ENCODE assay signal across 18 mouse cellular contexts in genomic region chr13:110138644-110139043, GRCm38 (mm10).
DNase-seq lines count a peak whose midpoint lies in the region; ATAC-seq and TF ChIP-seq lines count a peak whose summit lies in the region.
"Had no signal": no experiment of that assay in that cellular context is flagged by ENCODE, and none has a peak within 500 bp of the region (broad histone marks: within the 10 kb centered on the region; RNA-seq: fewer than 3 reads in every experiment).

No protein-coding gene starts in this region.

- 76% methylated on average over 5 of the region's 5 CpGs for WGBS in forebrain, embryonic 16.5 days
- WGBS in forebrain, embryonic 13.5 days, result 80% methylated on average over 5 of the region's 5 CpGs
- WGBS in neural tube, embryonic 13.5 days, result 84% methylated on average over 5 of the region's 5 CpGs

- H3K27me3 ChIP-seq in forebrain, embryonic 16.5 days (replicated peaks; ENCODE audit: control insufficient read depth, insufficient read depth, low read length), result no peaks in the 10 kb centered on the region
- H3K27me3 ChIP-seq in forebrain, embryonic 13.5 days, result no peaks in the 10 kb centered on the region
- no peaks in the 10 kb centered on the region for H3K27me3 ChIP-seq in neural tube, embryonic 13.5 days
- H3K27me3 ChIP-seq: embryonic facial prominence, embryonic 15.5 days; heart, embryonic 12.5 days had no signal

- no peak overlapping the region for H3K4me2 ChIP-seq in forebrain, embryonic 16.5 days (ENCODE audit: low read length)
- H3K4me2 ChIP-seq in forebrain, embryonic 13.5 days, result no peak overlapping the region
- H3K4me2 ChIP-seq in neural tube, embryonic 13.5 days, result no peak overlapping the region
- H3K4me2 ChIP-seq: embryonic facial prominence, embryonic 15.5 days; heart, embryonic 12.5 days had no signal

- TF ChIP-seq CTCF in layer of hippocampus, adult 2 months (conservative IDR thresholded peaks at IDR 0.05), result no peak

- no peaks in the 10 kb centered on the region for H3K9me3 ChIP-seq in forebrain, embryonic 16.5 days (ENCODE audit: control insufficient read depth, low read length)
- H3K9me3 ChIP-seq in forebrain, embryonic 13.5 days (replicated peaks), result no peaks in the 10 kb centered on the region
- H3K9me3 ChIP-seq in neural tube, embryonic 13.5 days, result no peaks in the 10 kb centered on the region
- H3K9me3 ChIP-seq: embryonic facial prominence, embryonic 15.5 days; forebrain, embryonic 10.5 days; heart, embryonic 12.5 days; hindbrain, embryonic 10.5 days had no signal

- peak; percentile 26 for DNase-seq in adrenal gland, adult 2 months
- no peak for DNase-seq in adrenal gland, postnatal 25 days
- DNase-seq in layer of hippocampus, adult 2 months (ENCODE audit: low spot score in 2 of 2), result no peak
- DNase-seq in layer of hippocampus, adult 18-20 months (ENCODE audit: low spot score in 2 of 2), result no peak
- DNase-seq in neural tube, embryonic 10.5 days (ENCODE audit: extremely low spot score, low spot score), result no peak
- DNase-seq: embryo, embryonic 11 days; gastrocnemius, adult 2 months; gastrocnemius, postnatal 25 days had no signal

- no peaks in the 10 kb centered on the region for H3K36me3 ChIP-seq in forebrain, embryonic 16.5 days (ENCODE audit: control insufficient read depth, insufficient read depth)
- H3K36me3 ChIP-seq in forebrain, embryonic 13.5 days (ENCODE audit: poor library complexity, severe bottlenecking), result no peaks in the 10 kb centered on the region
- H3K36me3 ChIP-seq in neural tube, embryonic 13.5 days, result no peaks in the 10 kb centered on the region
- H3K36me3 ChIP-seq: embryonic facial prominence, embryonic 15.5 days; forebrain, embryonic 10.5 days; heart, embryonic 12.5 days; hindbrain, embryonic 10.5 days had no signal

- ATAC-seq in forebrain, embryonic 16.5 days, result no peak
- no peak for ATAC-seq in forebrain, embryonic 13.5 days
- ATAC-seq in neural tube, embryonic 13.5 days (ENCODE audit: low read depth), result no peak
- ATAC-seq: inflammation-experienced regulatory T-cells, adult 6 months; intestine, postnatal 0 days had no signal

- H3K27ac ChIP-seq in forebrain, embryonic 16.5 days (ENCODE audit: low read length), result peak overlapping the region; percentile 85
- no peak overlapping the region for H3K27ac ChIP-seq in forebrain, embryonic 13.5 days
- H3K27ac ChIP-seq in layer of hippocampus, adult 2 months, result peak overlapping the region; percentile 53; the same call in 1 of the 2 replicates
- H3K27ac ChIP-seq in neural tube, embryonic 13.5 days (replicated peaks), result peak overlapping the region; percentile 57
- H3K27ac ChIP-seq: embryonic facial prominence, embryonic 15.5 days; forebrain, embryonic 10.5 days; gastrocnemius, adult 2 months; hindbrain, embryonic 10.5 days had no signal

- H3K4me3 ChIP-seq in forebrain, embryonic 16.5 days (replicated peaks; ENCODE audit: low read length), result no peak overlapping the region
- no peak overlapping the region for H3K4me3 ChIP-seq in forebrain, embryonic 13.5 days
- H3K4me3 ChIP-seq in layer of hippocampus, adult 2 months, result no peak overlapping the region
- H3K4me3 ChIP-seq in neural tube, embryonic 13.5 days, result no peak overlapping the region
- H3K4me3 ChIP-seq: embryonic facial prominence, embryonic 15.5 days; erythroblast, embryonic 14.5 days; forebrain, embryonic 10.5 days; gastrocnemius, adult 2 months; heart, embryonic 12.5 days; hindbrain, embryonic 10.5 days had no signal

- peaks cover 17% of the 10 kb centered on the region for H3K4me1 ChIP-seq in forebrain, embryonic 16.5 days (replicated peaks; ENCODE audit: control insufficient read depth, insufficient read depth, low read length)
- no peaks in the 10 kb centered on the region for H3K4me1 ChIP-seq in forebrain, embryonic 13.5 days
- peaks cover 16% of the 10 kb centered on the region for H3K4me1 ChIP-seq in neural tube, embryonic 13.5 days (replicated peaks)
- H3K4me1 ChIP-seq: embryonic facial prominence, embryonic 15.5 days; forebrain, embryonic 10.5 days; heart, embryonic 12.5 days; hindbrain, embryonic 10.5 days had no signal

- H3K9ac ChIP-seq in forebrain, embryonic 16.5 days (replicated peaks; ENCODE audit: low read depth, low read length), result no peak overlapping the region
- H3K9ac ChIP-seq in forebrain, embryonic 13.5 days, result no peak overlapping the region
- H3K9ac ChIP-seq in neural tube, embryonic 13.5 days, result no peak overlapping the region
- H3K9ac ChIP-seq: embryonic facial prominence, embryonic 15.5 days; heart, embryonic 12.5 days had no signal
